Mouse (Mus musculus) liver, adult 2 months (tissue): ENCODE data around the gene Pdzrn3. TPM values are rescaled to one million over a fixed set of nuclear protein-coding genes. Genes with fewer than 3 reads are reported as not detected.

Source experiments
- DNase-seq: peaks from one replicate; pipeline ENCODE4 v3.0.0-alpha.2; 2011; ENCODE audit warnings: low read depth, low spot score; ENCODE audit errors: extremely low read depth
- H3K27ac ChIP-seq: fragments of 200-500 bp; replicated peaks from 2 replicates; pipeline ENCODE4 v1.5.1; 2012; ENCODE audit warnings: low read depth, mild to moderate bottlenecking, control low read depth, inconsistent platforms, low read length; ENCODE audit not compliant: insufficient read depth
- H3K27me3 ChIP-seq: fragments of 200-500 bp; 2 replicates; pipeline ENCODE4 v1.6.1; 2012; ENCODE audit warnings: mild to moderate bottlenecking, moderate library complexity, low read length, inconsistent platforms; ENCODE audit not compliant: control insufficient read depth, insufficient read depth
- H3K36me3 ChIP-seq: fragments of 200-500 bp; 2 replicates; pipeline ENCODE4 v1.6.1; 2012; ENCODE audit warnings: low read length, inconsistent platforms; ENCODE audit not compliant: control insufficient read depth, insufficient read depth
- H3K4me1 ChIP-seq: fragments of 200-500 bp; 2 replicates; pipeline ENCODE4 v1.6.1; 2011; ENCODE audit warnings: low read length; ENCODE audit not compliant: control insufficient read depth, insufficient read depth
- H3K4me3 ChIP-seq: fragments of 200-500 bp; 2 replicates; pipeline ENCODE4 v1.5.1; 2011; ENCODE audit warnings: low read depth, mild to moderate bottlenecking, control low read depth, low read length, moderate library complexity; ENCODE audit not compliant: insufficient read depth
- H3K79me2 ChIP-seq: fragments of 200-500 bp; 2 replicates; pipeline ENCODE4 v1.6.1; 2012; ENCODE audit warnings: inconsistent platforms, mild to moderate bottlenecking, low read length, moderate library complexity; ENCODE audit not compliant: control insufficient read depth, insufficient read depth
- H3K9ac ChIP-seq: fragments of 200-500 bp; 2 replicates; pipeline ENCODE4 v1.6.1; 2012; ENCODE audit warnings: low read depth, mild to moderate bottlenecking, control low read depth, inconsistent platforms, low read length
- CTCF ChIP-seq: fragments of 200-500 bp; IDR thresholded peaks from 2 replicates; pipeline ENCODE4 v1.5.1; 2011; ENCODE audit warnings: low read depth, low read length, control low read depth
- POLR2A ChIP-seq: fragments of 200-500 bp; IDR thresholded peaks from 2 replicates; pipeline ENCODE4 v1.6.1; 2011; ENCODE audit warnings: low read length, control low read depth; ENCODE audit not compliant: insufficient read depth; ENCODE audit errors: extremely low read depth
- WGBS: fragments of 180-500 bp; shearing (Covaris S2); methylation state at CpG from one replicate; pipeline ENCODE4 v1.1.7; 2018; 5-methylcytosine and 5-hydroxymethylcytosine counted together
- polyA plus RNA-seq: library from polyadenylated mRNA; depleted of rRNA; stranded (reverse); fragments of >200 nt; gene quantifications from 2 replicates; pipeline ENCODE4 v1.2.3, GENCODE M21; 2012
- total RNA-seq: library from RNA; depleted of rRNA; stranded (reverse); fragments of >200 nt; gene quantifications from 2 replicates; pipeline ENCODE4 v1.2.3, GENCODE M21; 2014

The Pdzrn3 gene
- total and polyA plus RNA-seq, 2 experiments: 2.9 to 3.2 TPM

DNA sequence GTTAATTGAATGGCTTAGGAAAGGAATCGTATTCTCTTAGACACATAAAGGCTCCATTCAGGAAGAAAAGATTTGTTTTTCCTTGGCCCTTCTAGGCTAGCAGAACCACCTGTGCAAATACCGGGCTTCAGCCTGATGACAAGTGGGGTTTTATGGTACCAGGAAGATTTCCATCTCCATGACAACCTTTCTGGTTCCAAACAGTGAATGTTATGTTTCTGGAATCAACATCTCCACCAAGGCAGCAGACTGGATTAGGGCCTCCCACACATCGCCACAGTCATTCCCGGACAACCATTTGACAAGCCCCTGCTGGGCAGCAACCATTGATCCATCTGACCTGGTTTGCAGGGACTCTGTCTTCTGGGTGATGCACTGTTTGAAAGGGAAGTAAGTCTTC is 114.2 kb downstream of the Pdzrn3 start:
- Histone ChIP-seq H3K9ac (no peak overlapping the region), H3K79me2 (no peaks in the 10 kb centered on the region), H3K27ac (no peak overlapping the region), H3K27me3 (no peaks in the 10 kb centered on the region), H3K4me1 (no peaks in the 10 kb centered on the region), H3K4me3 (no peak overlapping the region), H3K36me3 (no peaks in the 10 kb centered on the region)
- WGBS: 78% methylated on average over 4 of the region's 4 CpGs
- TF ChIP-seq POLR2A (no peak), CTCF (no peak)
- no peak for DNase-seq

DNA sequence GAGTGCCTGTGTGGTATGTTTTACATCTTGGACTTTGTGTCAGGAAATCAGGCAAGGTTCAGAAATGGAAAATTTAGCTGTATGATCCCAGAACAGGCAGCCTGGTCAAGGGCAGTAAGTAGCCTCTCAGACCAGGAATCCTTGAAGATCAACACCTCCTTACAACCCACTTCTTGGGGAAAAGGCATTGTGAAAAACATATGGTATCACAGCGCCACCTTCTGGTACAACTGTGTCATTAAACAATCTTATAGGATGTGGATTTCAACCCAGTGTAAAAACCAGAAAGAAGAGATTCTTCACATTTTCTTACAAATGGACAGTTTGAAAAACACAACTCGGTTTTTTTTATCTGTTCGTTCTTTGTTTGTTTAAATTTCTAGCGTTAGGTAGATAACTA is 116.2 kb downstream of the Pdzrn3 start:
- TF ChIP-seq CTCF (peak; percentile 26), POLR2A (no peak)
- no peaks in the 10 kb centered on the region for H3K36me3 ChIP-seq
- H3K27ac ChIP-seq: no peak overlapping the region
- no peak overlapping the region for H3K4me3 ChIP-seq
- peak; percentile 37 for DNase-seq
- H3K4me1 ChIP-seq: no peaks in the 10 kb centered on the region
- H3K27me3 ChIP-seq: no peaks in the 10 kb centered on the region
- no peak overlapping the region for H3K9ac ChIP-seq
- H3K79me2 ChIP-seq: no peaks in the 10 kb centered on the region
- 4% methylated on average over 4 of the region's 4 CpGs for WGBS

DNA sequence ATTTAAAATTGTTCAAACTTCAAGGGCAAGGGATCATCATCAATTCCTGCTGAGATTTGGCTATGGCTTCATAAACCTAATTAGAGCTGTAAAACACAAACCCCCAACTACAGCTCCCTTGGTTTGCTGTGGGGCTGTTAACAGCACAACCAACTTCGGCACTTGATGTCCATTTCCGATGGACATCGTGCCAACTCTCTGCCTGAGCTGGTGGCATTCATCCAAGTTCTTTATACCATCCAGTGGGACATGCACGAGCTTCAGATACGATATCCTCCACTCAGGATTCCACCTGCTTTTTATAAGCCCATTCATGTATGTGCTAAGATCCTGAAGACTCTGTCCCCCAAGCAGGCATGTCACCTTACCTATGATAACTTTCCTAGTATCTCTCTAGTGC is 118.3 kb downstream of the Pdzrn3 start:
- no peak for DNase-seq

DNA sequence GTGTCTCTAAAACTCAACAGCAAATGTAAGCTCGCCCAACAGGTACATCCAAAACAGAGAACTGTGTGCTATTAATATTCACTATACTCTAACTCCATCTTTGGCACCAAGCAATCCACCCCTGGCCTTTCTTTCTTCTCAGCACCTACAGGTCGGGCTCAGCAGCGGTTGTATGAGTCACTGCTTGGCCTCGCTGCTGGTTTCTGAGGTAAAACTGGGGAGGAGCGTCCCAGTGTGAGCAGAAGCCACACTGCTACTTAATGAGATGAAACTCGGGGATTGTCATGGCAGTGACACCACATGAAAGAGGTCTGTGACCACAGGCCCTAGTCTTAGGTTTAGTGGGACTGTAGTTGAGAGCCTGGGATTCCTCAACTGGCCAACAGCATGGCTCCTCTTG is 120.3 kb downstream of the Pdzrn3 start:
- Histone ChIP-seq H3K27ac (no peak overlapping the region), H3K36me3 (no peaks in the 10 kb centered on the region), H3K4me1 (no peaks in the 10 kb centered on the region), H3K9ac (no peak overlapping the region), H3K4me3 (no peak overlapping the region), H3K79me2 (no peaks in the 10 kb centered on the region), H3K27me3 (no peaks in the 10 kb centered on the region)
- TF ChIP-seq CTCF (no peak), POLR2A (no peak)
- 90% methylated on average over 6 of the region's 6 CpGs for whole genome bisulfite sequencing
- no peak for DNase-seq

More for the DNA sequence above, 118.3 kb downstream of the Pdzrn3 start:
- no peaks in the 10 kb centered on the region for H3K27me3 ChIP-seq
- no peaks in the 10 kb centered on the region for H3K4me1 ChIP-seq
- no peak overlapping the region for H3K9ac ChIP-seq
- 66% methylated on average over 5 of the region's 5 CpGs for WGBS
- H3K4me3 ChIP-seq: no peak overlapping the region
- H3K36me3 ChIP-seq: no peaks in the 10 kb centered on the region
- H3K27ac ChIP-seq: no peak overlapping the region
- H3K79me2 ChIP-seq: no peaks in the 10 kb centered on the region
- TF ChIP-seq CTCF (no peak), POLR2A (no peak)

DNA sequence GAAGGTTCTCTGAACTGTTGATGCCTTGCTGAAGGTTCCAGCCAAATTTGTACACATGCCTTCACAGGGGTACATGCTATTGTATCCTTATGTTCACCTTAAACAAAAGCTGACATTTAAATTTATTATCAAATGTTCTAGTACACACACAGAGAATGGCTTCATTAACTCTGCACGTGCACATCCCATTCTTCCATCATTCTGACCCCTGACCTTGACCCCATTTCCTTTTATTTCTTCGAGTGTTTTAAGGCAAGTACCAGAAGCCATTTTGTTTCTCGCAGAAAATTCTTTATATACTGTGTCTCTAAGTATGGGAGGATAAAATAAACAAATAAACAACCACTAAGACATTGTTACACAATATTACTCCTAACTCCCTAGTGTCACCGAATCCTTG is 123.0 kb downstream of the Pdzrn3 start:
- Histone ChIP-seq H3K27ac (no peak overlapping the region), H3K79me2 (no peaks in the 10 kb centered on the region), H3K4me3 (no peak overlapping the region), H3K27me3 (no peaks in the 10 kb centered on the region), H3K4me1 (no peaks in the 10 kb centered on the region), H3K9ac (no peak overlapping the region), H3K36me3 (no peaks in the 10 kb centered on the region)
- 53% methylated on average over 4 of the region's 4 CpGs for WGBS
- DNase-seq: no peak
- TF ChIP-seq CTCF (no peak), POLR2A (no peak)

DNA sequence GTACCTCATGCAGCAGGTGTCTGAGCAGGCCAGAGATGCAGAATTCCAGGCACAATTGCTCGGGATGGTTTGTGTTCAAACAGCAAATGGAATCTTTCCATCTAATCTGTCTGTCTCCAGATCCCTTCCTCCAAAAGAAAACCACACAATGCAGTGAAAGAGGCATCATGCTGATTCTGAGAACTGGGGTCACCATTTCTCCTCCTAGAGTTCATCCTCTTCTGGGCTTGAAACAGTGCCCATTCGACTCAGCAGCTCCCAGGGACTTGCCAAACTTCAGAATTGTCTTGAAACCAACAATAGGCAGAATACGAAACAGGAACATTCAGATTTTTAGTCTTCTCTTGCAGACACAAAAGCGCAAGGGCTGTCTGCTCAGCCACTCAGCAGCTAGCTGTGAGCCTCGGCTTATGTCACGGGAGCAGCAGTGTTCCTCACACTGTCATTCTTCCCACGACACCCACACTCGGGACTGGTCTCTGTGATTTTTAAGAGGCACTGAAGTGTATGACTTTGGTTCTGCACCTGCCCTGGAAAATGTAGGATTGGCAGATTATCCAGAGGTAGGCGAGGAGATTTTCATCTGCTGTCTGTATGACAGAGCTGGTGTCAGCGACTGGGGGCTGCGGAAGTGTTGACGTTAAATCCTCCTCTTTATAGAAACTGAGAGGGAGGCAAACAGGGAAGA is 125.6 kb downstream of the Pdzrn3 start:
- TF ChIP-seq CTCF (no peak), POLR2A (no peak)
- 78% methylated on average over 12 of the region's 12 CpGs for WGBS
- Histone ChIP-seq H3K27ac (no peak overlapping the region), H3K79me2 (no peaks in the 10 kb centered on the region; the same call in 1 of the 2 replicates), H3K36me3 (no peaks in the 10 kb centered on the region), H3K27me3 (no peaks in the 10 kb centered on the region), H3K4me1 (no peaks in the 10 kb centered on the region), H3K4me3 (no peak overlapping the region), H3K9ac (no peak overlapping the region)
- no peak for DNase-seq
